In the genomic region with DNA sequence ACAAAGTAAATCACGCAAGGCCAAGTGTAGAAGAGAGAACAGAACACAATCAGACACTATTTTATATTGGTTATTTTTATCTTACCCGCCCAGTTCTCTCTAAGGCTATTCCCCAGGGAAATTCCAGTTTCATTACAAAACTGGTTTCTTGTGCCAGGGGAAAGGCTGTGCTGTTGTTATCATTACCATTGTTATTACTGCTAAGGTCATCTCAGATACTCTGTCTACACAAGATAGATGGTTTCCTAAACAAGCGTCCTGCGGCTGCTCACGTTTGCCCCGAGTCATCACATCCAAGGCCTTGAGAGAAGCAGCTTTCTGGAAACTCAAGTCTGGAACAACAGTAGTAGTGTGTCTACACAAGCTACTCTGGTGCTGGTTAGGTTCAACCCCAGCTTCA, we compare ENCODE assay signal across 18 mouse cellular contexts. TPM values are rescaled to one million over a fixed set of nuclear protein-coding genes. Genes with fewer than 3 reads are reported as not detected.
DNase-seq lines count a peak whose midpoint lies in the region; ATAC-seq and TF ChIP-seq lines count a peak whose summit lies in the region.
"Had no signal": no experiment of that assay in that cellular context is flagged by ENCODE, and none has a peak within 500 bp of the region (broad histone marks: within the 10 kb centered on the region; RNA-seq: fewer than 3 reads in every experiment).

No protein-coding gene starts in this region.

- H3K36me3 ChIP-seq in heart, adult 2 months (ENCODE audit: control insufficient read depth, insufficient read depth, low read length), result no peaks in the 10 kb centered on the region; the same call in 1 of the 2 replicates
- H3K36me3 ChIP-seq in kidney, embryonic 14.5 days (ENCODE audit: control insufficient read depth, insufficient read depth, low read length), result no peaks in the 10 kb centered on the region; the same call in 1 of the 2 replicates
- H3K36me3 ChIP-seq in kidney, postnatal 0 days (ENCODE audit: insufficient read depth, low read length), result no peaks in the 10 kb centered on the region
- no peaks in the 10 kb centered on the region for H3K36me3 ChIP-seq in liver, embryonic 11.5 days (ENCODE audit: control insufficient read depth, insufficient read depth, low read length)
- H3K36me3 ChIP-seq: hindbrain, embryonic 10.5 days; midbrain, embryonic 10.5 days; neural tube, embryonic 13.5 days had no signal

- intact Hi-C loops in heart, adult 2 months (cut with DNase I), result no loop called here

- ATAC-seq in kidney, embryonic 14.5 days (ENCODE audit: low FRiP score, low TSS enrichment), result no peak
- no peak for ATAC-seq in kidney, postnatal 0 days (replicated peaks; ENCODE audit: low FRiP score, low read depth)
- ATAC-seq in erythroid progenitor cell, adult 5-6 weeks (replicated peaks; ENCODE audit: low FRiP score, poor library complexity, severe bottlenecking), result no peak
- ATAC-seq in liver, embryonic 11.5 days (replicated peaks; ENCODE audit: low FRiP score), result no peak
- ATAC-seq: forebrain, embryonic 16.5 days; inflammation-experienced regulatory T-cells, adult 6 months had no signal

- no peak overlapping the region for H3K4me2 ChIP-seq in kidney, embryonic 14.5 days (replicated peaks; ENCODE audit: low read depth, low read length)
- no peak overlapping the region for H3K4me2 ChIP-seq in kidney, postnatal 0 days (ENCODE audit: low read length)
- H3K4me2 ChIP-seq in liver, embryonic 11.5 days, result no peak overlapping the region
- H3K4me2 ChIP-seq: neural tube, embryonic 13.5 days had no signal

- no peak for TF ChIP-seq EP300 in heart, adult 2 months (IDR thresholded peaks at IDR 0.05; ENCODE audit: insufficient read depth, low read depth, low read length)

- no peaks in the 10 kb centered on the region for H3K27me3 ChIP-seq in heart, adult 2 months (ENCODE audit: control insufficient read depth, insufficient read depth, low read length)
- H3K27me3 ChIP-seq in kidney, embryonic 14.5 days (ENCODE audit: control insufficient read depth, insufficient read depth, low read length), result no peaks in the 10 kb centered on the region
- H3K27me3 ChIP-seq in kidney, postnatal 0 days (ENCODE audit: insufficient read depth, low read length), result no peaks in the 10 kb centered on the region
- H3K27me3 ChIP-seq in liver, embryonic 11.5 days (replicated peaks; ENCODE audit: control insufficient read depth, insufficient read depth, low read length), result no peaks in the 10 kb centered on the region
- H3K27me3 ChIP-seq: neural tube, embryonic 13.5 days had no signal

- H3K79me2 ChIP-seq in heart, adult 2 months (replicated peaks; ENCODE audit: control insufficient read depth, insufficient read depth, low read length), result no peaks in the 10 kb centered on the region

- H3K4me1 ChIP-seq in heart, adult 2 months (ENCODE audit: control insufficient read depth, insufficient read depth, low read length), result peaks cover 6% of the 10 kb centered on the region
- H3K4me1 ChIP-seq in kidney, embryonic 14.5 days (ENCODE audit: control insufficient read depth, insufficient read depth, low read length), result no peaks in the 10 kb centered on the region
- no peaks in the 10 kb centered on the region for H3K4me1 ChIP-seq in kidney, postnatal 0 days (replicated peaks; ENCODE audit: insufficient read depth, low read length)
- no peaks in the 10 kb centered on the region for H3K4me1 ChIP-seq in liver, embryonic 11.5 days (replicated peaks; ENCODE audit: control insufficient read depth, insufficient read depth, low read length)
- H3K4me1 ChIP-seq: hindbrain, embryonic 10.5 days; neural tube, embryonic 13.5 days had no signal

- peak in 1 of 2 experiments; percentile 27 for DNase-seq in heart, adult 2 months
- DNase-seq in heart, postnatal 4 days, result no peak
- peak; percentile 69 for DNase-seq in kidney, adult 9 months
- DNase-seq in NIH3T3 (ENCODE audit: low read depth), result peak; percentile 59
- DNase-seq in kidney, postnatal 0 days (ENCODE audit: low spot score), result peak; percentile 65
- no peak for DNase-seq in liver, embryonic 11.5 days (ENCODE audit: low spot score)
- DNase-seq: cerebellum, adult 8-10 months; left cerebral cortex, postnatal 4 days; retina, postnatal 1 day; thymus, postnatal 4 days had no signal

- TF ChIP-seq CTCF in heart, adult 2 months (IDR thresholded peaks at IDR 0.05), result no peak
- TF ChIP-seq CTCF in kidney, postnatal 0 days (IDR thresholded peaks at IDR 0.05; ENCODE audit: low read depth), result no peak

- 39% methylated on average over 6 of the region's 6 CpGs for WGBS in heart, adult 2 months
- 56% methylated on average over 6 of the region's 6 CpGs for WGBS in kidney, embryonic 14.5 days
- 53% methylated on average over 6 of the region's 6 CpGs for WGBS in kidney, postnatal 0 days
- WGBS in liver, embryonic 11.5 days, result 80% methylated on average over 6 of the region's 6 CpGs

- H3K9ac ChIP-seq in heart, adult 2 months (ENCODE audit: low read depth, low read length), result no peak overlapping the region
- H3K9ac ChIP-seq in kidney, embryonic 14.5 days (ENCODE audit: low read depth, low read length), result no peak overlapping the region
- H3K9ac ChIP-seq in kidney, postnatal 0 days (ENCODE audit: low read depth, low read length), result no peak overlapping the region
- no peak overlapping the region for H3K9ac ChIP-seq in liver, embryonic 11.5 days (ENCODE audit: low read depth, low read length)
- H3K9ac ChIP-seq: neural tube, embryonic 13.5 days had no signal

- no peaks in the 10 kb centered on the region for H3K9me3 ChIP-seq in kidney, embryonic 14.5 days (ENCODE audit: control insufficient read depth, low read length)
- no peaks in the 10 kb centered on the region for H3K9me3 ChIP-seq in kidney, postnatal 0 days (replicated peaks; ENCODE audit: low read length)
- no peaks in the 10 kb centered on the region for H3K9me3 ChIP-seq in liver, embryonic 11.5 days (ENCODE audit: control insufficient read depth, low read length)
- H3K9me3 ChIP-seq: hindbrain, embryonic 10.5 days; midbrain, embryonic 10.5 days; neural tube, embryonic 13.5 days had no signal

- peak overlapping the region; percentile 47 for H3K27ac ChIP-seq in heart, adult 2 months
- H3K27ac ChIP-seq in kidney, embryonic 14.5 days (ENCODE audit: low read depth, low read length), result no peak overlapping the region
- H3K27ac ChIP-seq in kidney, postnatal 0 days, result no peak overlapping the region
- no peak overlapping the region for H3K27ac ChIP-seq in liver, embryonic 11.5 days (ENCODE audit: low read depth, low read length)
- H3K27ac ChIP-seq: hindbrain, embryonic 10.5 days; midbrain, embryonic 10.5 days; neural tube, embryonic 13.5 days had no signal

- TF ChIP-seq POLR2A in heart, adult 2 months (IDR thresholded peaks at IDR 0.05; ENCODE audit: insufficient read depth, low read depth, low read length), result no peak

- no peak overlapping the region for H3K4me3 ChIP-seq in heart, adult 2 months
- no peak overlapping the region for H3K4me3 ChIP-seq in kidney, embryonic 14.5 days (ENCODE audit: low read length)
- H3K4me3 ChIP-seq in kidney, postnatal 0 days (replicated peaks; ENCODE audit: low read depth, low read length), result no peak overlapping the region
- H3K4me3 ChIP-seq in liver, embryonic 11.5 days (ENCODE audit: low read depth, low read length), result no peak overlapping the region
- H3K4me3 ChIP-seq: erythroblast, embryonic 14.5 days; hindbrain, embryonic 10.5 days; midbrain, embryonic 10.5 days; neural tube, embryonic 13.5 days had no signal

RNA-seq across cellular contexts. Expression of gene Bcl2, which starts 19.8 kb away (rescaled TPM):
- 1 to 10 TPM; 3.5 to 5.0 TPM for total RNA-seq in heart, adult 2 months (2021)
- 1.3 and 1.9 TPM in 2 replicates for polyA plus RNA-seq in heart, adult 2 months (2012; rRNA removed)
- total RNA-seq in heart, postnatal 4 days (2021), result 10 to 100 TPM; 13.6 to 16.0 TPM
- polyA plus RNA-seq in kidney, embryonic 14.5 days (2014; fragmentation: Nextera tagmentation; extraction: Ambion mirVana), result 20.9 and 21.2 TPM in 2 replicates
- polyA plus RNA-seq in kidney, postnatal 0 days (2015; fragmentation: Nextera tagmentation; extraction: Ambion mirVana), result 11.7 and 13.4 TPM in 2 replicates
- 3.6 and 6.7 TPM in 2 replicates for total RNA-seq in erythroid progenitor cell, adult 5-6 weeks (2015; ENCODE audit: low replicate concordance)
- total RNA-seq in erythroid progenitor cell, adult 5-6 weeks (2017; ENCODE audit: low replicate concordance), result 1.1 and 1.9 TPM in 2 replicates
- polyA plus RNA-seq in liver, embryonic 11.5 days (2014; fragmentation: Nextera tagmentation; extraction: Ambion mirVana), result 2.8 and 3.3 TPM in 2 replicates
- polyA plus RNA-seq: erythroblast, embryonic 14.5 days had no signal

Comparison
In these comparisons a context has a peak if more than half of its experiments do, and no peak if none do; other contexts are left out.
1. DNase-seq: peak in kidney, adult 9 months (single experiment), NIH3T3 (single experiment) and kidney, postnatal 0 days (single experiment); none in heart, postnatal 4 days (single experiment) and liver, embryonic 11.5 days (single experiment).